Mouse (Mus musculus) cerebellum, adult 11 months (tissue): ENCODE results near the gene Hivep2.

Experiments
- DNase-seq: peaks from one replicate; pipeline ENCODE4 v3.0.0; 2022

The Hivep2 gene

DNA sequence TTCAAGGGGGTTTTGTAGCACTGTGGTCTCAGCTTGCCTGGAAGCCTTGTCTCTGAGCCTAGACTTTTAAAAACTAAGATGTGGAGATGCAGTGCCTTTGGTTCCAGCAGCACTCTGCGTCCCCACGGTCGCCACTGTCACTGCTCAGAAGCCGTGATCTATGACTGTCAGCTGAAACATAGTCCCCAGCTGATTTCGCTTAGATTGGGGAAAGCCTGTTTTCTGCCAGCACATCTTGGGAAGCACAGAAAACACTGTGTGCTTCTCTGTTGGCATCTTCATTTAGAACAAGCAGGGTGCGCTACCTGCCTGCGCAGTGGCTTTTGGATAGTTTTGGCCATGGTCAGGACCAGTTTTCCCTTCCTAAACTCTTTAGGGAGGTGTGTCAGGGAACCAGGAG lies 59.1 kb downstream of the Hivep2 start:
- no peak for DNase-seq

DNA sequence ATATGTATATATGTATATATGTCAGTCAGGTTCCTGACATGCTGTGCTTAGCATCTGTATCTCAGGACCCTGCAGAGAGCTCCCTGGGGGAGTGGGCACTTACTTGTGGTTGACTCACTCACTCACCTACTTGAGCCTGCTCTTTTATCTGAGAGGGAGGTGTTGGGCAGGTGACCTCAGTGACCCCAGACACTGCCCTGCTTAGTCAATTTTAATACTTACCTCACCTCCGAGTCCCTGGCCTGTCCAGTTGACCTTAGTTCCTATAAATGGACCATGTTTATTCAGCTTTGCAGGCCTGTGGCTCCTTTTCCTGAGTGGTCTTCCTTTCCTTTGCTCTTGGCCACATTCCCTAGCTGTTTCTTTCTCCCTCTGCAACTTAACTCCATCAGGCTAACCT lies 61.9 kb downstream of the Hivep2 start:
- no peak for DNase-seq

DNA sequence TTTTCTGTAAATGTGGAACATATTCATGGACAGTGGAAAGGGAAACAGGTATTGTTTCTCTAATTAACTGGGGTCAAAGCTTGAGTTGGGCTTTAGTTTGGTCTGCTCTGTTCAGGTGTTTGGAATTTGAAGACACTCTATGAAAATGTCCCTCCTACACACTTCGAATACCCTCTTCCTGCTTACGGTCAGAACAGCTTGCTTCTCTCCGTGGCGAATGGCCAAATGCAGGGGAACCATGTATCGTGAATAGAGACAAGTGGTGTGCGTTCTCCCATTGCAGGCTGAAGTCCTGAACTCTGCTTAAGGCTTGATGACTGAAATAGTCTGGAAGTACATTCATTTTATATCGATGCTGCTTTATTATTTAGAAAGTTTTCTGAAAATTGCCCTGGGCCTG lies 63.1 kb downstream of the Hivep2 start:
- DNase-seq, result peak; percentile 33

DNA sequence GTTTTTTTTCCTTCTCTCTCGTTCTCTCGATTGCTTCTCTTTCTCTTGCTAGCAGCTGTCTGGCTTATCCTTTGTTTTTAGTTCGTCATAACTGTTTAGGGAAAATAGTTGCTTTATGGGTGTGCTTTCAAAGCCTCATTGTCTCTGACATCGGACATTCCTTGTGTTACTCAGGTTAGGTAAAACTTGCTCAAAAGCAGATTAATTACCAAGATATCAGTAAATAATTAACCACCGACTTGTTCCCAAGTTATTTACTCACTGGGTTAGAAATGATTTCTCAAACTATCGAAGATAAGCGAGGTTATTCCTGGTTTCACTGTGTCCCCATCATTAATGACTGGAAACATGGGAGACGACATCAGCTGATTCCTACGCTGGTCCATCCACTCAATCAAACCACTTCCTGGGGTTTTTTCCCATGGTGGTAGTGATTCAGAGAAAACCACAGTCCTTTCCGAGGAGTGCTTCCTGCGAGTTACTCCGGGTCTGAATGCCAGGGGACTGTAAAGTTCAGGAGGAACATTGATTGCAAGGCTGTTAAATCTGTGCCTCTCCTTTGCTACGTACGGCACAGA lies 64.7 kb downstream of the Hivep2 start:
- DNase-seq, result no peak

DNA sequence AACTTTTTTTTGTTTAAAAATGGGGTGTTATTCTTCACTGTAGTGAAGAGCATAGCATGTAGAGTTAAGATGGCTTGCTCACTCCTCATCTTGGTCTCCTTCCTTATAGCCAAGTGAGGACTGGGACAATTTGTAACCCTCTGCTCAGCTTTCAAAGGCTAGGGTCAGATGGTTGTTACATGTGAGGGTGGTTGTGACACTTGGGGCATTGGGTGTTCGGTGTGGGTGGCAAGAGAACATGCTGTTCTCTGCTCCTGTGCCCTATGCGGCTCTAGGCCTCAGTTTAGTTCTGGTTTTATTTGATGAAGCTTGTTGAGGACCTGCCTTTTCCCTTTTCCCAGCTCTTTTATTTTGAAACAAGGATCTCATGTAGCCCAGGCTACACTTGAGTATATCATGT lies 66.7 kb downstream of the Hivep2 start:
- DNase-seq, result no peak

DNA sequence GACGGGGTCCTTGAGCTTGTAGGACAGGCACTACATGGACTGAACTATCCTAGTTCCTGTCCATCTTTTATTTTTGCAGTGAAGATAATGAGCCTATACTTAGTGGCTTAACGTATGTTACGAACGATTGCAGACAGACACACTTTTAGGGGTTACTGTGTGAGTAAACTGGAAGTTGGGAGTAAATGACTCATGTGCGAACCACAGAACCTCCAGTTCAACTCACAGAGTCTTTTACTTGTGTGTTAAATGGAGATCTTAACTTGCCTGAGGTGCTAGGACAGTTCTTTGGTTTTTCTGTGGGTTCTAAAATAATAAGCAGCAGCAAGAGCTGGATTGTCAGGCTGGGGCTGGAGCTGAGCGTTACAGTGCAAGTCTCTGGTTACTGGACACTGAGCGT lies 68.2 kb downstream of the Hivep2 start:
- DNase-seq, result no peak

DNA sequence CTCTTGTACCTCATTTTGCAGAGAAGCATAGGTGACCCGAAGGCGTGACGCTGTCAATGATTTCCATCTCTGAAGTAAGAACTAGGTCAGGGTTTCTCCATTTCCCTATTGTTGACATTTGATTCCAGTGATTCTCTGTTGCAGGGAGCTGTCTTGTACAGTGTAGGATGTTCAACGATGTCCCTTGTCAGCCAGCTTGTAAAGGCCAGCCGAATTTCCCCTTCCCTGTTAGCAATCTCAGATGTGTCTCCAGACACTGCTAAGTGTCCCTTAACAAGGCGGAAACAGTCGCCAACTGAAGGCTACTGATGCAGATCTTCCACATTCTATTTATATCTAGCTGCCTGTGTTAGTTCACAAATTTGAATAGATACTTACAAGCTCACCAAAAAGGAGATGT lies 68.9 kb downstream of the Hivep2 start:
- DNase-seq, result no peak

DNA sequence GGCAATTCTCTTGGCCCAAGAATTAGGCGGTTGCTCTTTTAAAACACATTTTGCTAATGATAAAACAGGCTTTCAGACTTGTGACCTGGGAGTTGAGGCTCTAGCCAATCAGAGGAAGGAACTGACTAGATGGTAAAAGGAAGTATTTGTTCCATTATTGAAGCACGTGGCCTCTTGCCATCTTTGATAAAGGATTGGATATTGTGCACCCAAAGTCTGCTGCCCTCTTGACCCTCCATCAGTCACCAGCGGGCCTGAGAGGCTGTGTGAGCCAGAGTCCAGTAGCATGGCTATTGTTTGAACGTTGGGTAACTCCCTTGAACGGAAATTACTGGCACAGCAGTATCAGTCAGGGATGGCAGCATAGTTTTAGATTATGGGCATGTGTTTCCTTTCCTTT lies 69.7 kb downstream of the Hivep2 start:
- DNase-seq, result no peak

DNA sequence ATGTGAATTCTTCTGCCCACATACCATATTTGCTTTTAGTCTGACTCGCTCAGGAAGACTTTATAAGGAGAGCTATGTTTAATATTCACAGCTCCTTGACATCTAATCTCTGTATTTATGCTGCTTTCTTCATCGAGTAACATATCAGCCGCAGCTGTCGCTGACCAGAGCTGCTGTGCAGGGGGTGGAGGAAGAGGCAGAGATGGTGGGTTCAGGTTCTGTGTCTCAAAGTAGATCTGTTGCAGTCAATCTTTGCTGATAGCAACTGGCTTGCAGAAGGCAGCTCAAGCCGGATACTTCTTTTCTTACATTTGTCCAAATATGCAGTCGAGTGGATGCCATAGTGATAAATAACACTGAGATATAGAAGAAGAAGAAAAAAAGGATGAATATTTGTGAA lies 70.6 kb downstream of the Hivep2 start:
- DNase-seq, result no peak

DNA sequence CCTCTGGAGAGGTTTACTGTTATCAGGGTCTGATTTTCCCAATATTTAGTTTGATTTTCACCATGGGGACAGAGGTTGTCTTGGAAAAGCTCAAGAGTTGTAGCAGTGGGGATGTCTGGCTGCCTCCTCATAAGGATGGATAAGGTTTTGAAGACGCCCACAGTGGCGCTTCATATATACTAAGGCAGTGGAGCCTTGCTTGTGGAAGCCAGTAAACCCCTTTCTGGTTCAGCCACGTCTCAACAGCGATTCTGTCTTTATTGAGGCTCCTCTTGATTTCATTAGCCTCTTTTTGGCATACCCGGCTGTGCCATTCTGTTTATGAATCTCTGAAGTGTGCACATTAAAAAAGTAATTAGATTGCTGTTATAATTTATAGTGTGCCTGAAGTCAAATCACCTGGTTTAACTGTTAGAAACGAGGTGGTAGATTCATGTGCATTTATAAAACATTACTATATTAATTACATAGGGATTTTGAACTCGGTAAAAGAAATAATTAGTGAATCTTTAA lies 72.2 kb downstream of the Hivep2 start:
- no peak for DNase-seq

DNA sequence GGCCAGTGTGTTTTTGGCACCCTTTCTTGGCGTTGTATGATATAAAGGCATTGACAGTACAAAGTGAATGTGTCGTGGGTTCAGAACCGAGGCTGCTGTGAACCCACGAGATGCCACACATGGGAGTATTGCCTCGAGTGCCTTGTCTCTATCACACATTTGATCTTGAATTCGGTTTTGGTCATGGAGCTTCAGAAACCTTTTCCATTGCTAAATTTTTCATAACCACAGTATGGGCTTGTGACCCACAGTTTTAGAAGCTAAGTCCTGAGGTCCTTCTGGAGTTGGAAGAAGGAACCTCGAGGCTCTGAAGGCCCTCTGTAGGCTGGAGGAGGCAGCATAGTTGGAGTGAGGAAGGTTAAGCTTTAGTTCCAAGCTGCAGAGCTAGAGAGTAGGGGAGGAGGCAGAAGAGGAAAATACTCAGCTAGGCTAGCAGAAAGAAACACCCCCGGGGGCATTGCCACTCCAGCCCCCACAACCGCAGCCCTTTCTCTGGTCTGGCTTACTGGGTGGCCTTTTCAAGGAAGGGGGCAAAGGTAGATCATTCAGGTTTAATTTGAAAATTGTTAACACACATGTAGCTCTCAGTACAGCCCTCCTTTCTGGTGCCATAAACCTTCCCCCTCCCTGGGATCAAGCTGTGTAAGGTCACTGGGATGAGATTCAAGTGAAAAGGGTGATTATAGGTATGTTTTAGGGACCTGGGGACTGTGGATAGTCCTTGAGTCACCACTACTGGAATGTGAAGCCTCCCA lies 75.0 kb downstream of the Hivep2 start:
- DNase-seq, result no peak

DNA sequence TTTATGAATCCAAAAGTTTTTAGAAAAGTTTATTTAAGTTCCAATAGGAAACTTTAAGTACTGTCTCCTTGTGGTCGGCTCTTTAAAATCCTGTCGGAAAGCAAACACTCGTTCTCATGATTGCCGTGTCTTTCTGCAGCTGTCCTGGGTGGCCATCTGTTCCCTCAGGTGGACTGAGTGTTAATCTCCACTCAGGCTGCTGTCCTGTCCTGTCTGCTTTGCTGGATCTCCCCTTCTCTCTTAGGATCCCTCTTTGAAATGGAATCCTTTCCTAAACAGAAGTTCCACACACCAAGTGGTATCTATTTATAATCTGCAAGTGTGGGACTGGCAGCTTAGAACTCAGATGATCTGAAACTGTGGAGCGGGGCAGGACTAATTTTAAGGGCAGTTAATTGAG lies 75.7 kb downstream of the Hivep2 start:
- no peak for DNase-seq

DNA sequence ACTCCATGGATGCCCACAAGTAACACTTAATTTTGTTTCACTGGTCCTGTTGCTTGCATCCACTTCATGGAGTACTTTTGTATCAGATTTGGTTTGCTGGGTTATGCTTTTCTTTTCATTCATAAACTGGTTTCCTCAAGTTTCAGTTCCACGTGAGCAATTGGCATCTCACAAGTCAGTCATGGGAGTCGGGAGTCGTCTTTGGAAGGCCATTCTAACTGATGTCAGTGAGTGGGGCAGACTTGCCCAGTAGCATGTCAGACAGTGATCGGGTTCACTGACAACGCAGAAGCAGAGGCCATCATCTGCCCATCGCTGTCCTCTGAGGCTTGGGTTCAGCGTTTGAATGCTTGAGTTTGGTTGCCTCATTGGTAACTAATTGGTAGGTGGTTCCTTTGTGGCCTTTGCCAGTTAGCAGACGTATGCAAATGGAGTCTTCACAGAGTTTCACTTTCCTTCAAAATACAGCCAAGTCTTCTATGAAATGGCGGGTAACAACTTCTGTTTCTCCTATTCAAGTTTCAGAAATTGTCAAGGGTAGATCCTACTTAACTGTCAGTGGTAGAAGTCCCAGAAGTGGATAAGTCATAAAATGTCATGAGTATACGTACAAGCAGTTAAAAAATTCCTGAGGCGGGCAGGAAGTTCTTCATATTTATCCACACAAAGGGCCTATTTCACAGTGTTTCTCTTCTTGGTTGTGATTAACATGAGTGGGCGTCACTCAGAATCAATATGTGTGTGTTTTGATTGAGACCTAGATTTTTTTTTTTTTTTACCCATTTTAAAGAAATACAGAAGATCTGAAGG lies 76.9 kb downstream of the Hivep2 start:
- no peak for DNase-seq

DNA sequence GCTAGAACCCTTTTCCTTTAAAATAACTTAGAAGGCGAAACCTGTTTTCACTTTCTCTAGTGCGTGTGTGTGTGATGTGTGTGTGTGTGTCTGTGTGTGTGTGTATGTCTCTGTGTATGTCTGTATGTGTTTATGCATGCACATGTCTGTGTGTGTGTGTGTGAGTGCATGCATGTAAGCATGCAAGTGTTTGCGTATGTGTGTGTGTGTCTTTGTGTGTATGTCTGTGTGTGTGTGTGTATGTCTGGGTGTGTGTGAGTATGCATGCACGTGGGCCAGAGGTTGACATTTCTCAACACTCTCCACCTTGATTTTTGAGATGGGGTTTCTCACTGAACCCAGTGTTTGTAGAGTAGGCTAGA lies 77.5 kb downstream of the Hivep2 start:
- DNase-seq, result no peak

DNA sequence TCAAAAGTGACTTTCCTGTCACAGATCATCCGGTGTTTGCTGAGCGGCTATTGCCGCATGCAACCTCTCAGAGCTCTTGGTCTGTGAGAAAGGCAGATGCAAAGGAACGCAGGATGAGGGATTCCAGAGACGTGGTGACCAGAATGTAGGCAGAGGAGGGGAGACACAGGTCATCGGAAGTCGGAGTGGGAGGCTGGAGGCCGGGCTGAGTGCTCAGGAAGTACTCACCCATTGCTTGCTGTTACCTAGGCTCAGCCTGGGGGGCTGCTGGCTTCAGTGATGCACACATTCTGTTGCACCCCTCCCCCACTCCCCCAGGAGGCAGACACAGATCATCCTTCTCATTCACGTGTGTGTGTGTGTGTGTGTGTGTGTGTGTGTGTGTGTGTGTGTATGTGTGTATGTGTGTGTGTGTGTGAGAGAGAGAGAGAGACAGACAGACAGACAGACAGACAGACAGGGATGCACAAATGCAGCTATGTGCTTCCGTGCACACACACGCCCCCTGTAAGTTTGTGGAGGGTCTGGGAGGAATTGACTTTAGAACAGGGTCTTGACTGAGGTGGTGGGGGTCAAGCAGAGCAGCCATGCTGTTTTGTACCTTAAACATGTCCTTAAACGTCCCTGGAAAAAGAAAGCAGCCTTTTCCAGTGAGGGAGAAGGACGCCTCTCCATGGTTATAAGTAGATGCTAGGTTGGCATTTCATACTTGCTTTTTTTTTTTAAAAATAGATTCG lies 78.3 kb downstream of the Hivep2 start:
- DNase-seq, result no peak

DNA sequence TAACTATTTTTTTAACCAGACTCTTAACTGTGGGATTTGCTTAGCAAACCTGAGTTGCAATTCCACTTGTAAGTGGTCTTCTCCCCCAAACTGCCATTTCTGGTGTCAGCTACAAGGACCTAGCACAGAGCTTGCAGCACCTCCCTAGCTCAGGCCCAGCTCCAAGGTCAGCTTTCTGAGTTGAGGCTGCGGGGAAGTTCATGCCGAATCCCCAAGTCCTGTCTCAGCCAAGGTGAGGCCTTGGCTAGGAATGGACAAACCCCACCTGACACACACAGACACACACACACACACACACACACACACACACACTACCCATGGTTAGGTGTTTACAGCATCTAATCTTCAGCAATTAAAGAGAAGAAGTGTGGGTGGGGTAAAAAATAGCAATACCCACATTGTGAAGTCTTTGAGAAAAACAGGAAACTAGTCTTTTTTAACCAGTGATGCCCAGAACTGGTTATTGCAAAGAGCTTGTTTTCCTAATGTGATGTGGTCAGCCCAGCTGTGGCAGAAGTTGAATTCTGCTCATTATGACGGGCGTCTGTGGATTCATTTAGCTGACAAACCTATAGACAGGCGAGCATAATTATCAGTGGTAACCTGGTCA lies 79.0 kb downstream of the Hivep2 start:
- DNase-seq, result no peak

DNA sequence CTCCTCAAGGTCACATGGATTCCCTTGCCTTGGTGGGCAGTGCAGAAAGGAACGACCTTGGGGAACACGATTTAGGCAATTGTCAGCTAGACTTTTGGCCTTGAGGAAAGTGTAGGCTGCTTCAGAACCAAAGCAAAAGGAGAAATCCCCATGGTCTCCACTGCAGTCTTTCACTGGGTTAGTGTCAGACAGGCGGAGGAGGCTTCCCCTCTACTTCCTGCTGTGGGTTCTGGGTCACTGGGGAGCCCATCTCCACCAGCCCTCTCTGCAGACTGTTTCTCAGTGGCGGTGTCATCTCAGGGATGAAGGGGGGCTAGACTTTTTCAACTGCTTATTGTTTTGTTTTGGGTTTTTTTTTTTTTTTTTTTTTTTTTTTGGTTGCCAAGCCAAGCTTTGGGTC lies 79.9 kb downstream of the Hivep2 start:
- no peak for DNase-seq

DNA sequence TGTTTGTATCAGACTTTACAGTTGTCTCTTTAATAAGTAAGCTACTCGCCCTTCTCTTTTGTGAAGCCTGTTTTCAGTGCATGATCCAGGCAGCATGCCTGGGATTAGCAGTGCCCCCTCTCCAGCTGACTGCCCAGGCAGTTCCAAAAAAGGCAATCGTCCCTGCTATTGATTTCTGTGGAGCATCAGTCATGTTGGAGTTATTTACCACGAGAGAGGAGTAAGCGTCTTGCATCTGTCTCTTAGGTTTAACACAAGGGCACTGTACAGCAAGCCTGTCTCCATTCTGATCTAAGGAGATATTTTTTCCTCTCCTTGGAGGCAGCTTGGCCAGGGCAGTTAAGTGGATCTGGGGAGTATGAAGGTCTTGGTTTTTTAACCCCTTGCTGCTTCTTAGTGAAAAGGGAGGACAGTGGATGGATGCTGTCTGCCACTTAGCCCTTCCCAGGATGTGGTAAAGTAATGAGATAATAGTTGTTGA lies 80.3 kb downstream of the Hivep2 start:
- no peak for DNase-seq

DNA sequence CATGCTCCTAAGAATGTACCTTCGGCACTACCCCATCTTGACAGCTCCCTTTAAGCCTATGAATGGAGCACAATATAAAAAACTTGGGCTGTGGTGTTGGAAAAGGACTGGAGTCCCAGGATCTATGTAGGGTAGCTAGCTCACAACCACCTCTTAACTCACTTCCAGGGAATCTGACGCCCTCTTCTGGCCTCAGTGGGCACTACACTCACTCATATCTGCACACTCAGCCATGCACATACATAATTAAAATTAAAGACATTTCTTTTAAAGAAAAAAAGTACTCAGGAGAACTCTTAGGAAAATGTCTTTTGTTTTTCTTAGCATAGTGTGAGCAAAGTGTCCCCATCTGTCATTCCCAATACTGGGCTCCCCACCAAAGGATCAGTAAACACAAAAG lies 81.1 kb downstream of the Hivep2 start:
- no peak for DNase-seq

DNA sequence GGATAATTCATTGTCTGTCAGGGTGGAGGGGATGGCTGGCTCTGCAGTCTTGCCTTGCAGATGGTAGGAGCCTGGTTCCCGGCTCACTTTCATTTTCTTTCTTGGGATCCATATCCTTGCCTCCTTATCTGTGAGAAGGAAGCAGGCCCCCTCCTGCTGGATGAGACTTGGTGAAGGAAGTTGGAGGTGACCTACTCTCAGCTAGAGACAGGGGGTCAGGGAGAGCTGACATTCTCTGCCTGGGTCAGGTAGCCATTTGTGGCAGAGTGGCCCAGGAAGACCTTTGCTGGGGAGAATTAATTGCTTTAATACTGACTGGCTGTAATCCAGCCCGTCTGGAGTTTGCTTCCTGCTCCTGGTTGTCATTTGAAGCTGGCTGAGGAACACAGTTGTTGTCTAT lies 81.8 kb downstream of the Hivep2 start:
- no peak for DNase-seq

DNA sequence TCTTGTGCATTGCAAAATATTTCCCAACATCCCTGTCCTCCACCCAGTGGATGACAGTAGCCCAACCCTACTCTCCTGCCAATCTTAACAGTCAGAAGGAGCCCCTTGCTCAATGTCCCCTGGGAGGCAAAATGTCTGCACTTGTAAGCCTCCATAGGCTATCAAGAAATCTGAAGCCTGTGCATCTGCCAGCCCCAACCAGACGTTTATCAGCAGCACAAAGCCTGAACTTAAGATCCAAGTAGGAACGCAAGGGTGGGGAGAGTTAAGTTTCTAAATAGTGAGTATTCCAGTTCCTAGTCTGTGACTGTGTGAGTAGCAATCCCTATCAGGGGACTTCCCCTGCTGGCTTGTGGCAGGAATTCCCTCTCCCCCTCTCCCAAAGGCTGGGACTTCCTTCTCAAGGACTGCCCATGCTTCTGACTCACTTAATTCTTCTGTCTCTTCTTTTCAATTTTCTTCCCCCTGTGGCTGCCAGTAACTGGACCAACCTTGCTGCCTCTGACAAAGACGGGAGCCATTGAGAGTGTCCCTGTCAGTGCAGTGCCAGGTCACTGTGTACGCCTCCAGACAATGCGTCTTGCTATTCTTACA lies 82.5 kb downstream of the Hivep2 start:
- DNase-seq, result no peak

DNA sequence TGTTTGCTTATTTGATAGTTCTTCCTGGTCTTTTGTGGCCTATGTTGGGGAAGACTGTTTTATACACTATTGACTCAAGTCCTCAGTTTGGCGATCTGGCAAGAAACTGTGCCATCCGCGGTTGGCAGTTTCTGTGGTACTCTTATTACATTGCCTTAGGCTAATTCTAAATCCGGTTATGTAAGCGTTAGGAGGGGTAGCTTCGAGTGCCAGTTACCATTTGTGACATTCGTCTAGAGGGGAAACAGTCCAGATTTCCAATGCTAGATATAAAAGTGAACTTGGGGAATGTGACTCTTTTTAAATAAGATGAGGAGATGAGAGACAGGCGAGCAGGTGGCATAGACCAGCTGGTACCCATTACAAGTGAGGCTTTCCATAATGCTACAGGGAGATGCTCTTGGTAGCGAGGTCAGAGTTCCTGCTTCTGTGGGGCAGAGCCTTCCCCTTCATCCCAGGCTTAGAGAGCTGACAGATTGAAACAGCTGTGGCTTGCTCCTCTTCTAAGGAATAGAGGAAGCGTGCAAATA lies 83.1 kb downstream of the Hivep2 start:
- peak; percentile 36 for DNase-seq
